Mouse (Mus musculus) embryonic facial prominence, embryonic 10.5 days (tissue): ENCODE data around the gene Fry. TPM values are rescaled to one million over a fixed set of nuclear protein-coding genes. Genes with fewer than 3 reads are reported as not detected.

Experiments
- DNase-seq: peaks from one replicate; pipeline ENCODE4 v3.0.0-alpha.2; 2017; ENCODE audit warnings: low spot score
- H3K27ac ChIP-seq: fragments of 300-500 bp; sonication (generic); replicated peaks from 2 replicates; pipeline ENCODE4 v1.5.1; 2016; ENCODE audit warnings: mild to moderate bottlenecking
- H3K27me3 ChIP-seq: fragments of 300-500 bp; sonication (generic); replicated peaks from 2 replicates; pipeline ENCODE4 v1.6.1; 2016; ENCODE audit warnings: low read depth, mild to moderate bottlenecking; ENCODE audit not compliant: poor library complexity, severe bottlenecking
- H3K36me3 ChIP-seq: fragments of 300-500 bp; sonication (generic); replicated peaks from 2 replicates; pipeline ENCODE4 v1.6.1; 2016; ENCODE audit warnings: mild to moderate bottlenecking, moderate library complexity
- H3K4me1 ChIP-seq: fragments of 300-500 bp; sonication (generic); 2 replicates; pipeline ENCODE4 v1.6.1; 2016
- H3K4me3 ChIP-seq: fragments of 300-500 bp; sonication (generic); 2 replicates; pipeline ENCODE4 v1.5.1; 2016; ENCODE audit warnings: mild to moderate bottlenecking, moderate library complexity
- H3K9me3 ChIP-seq: fragments of 300-500 bp; sonication (generic); 2 replicates; pipeline ENCODE4 v1.6.1; 2016; ENCODE audit warnings: mild to moderate bottlenecking
- WGBS: fragments of 180-500 bp; shearing (Covaris S2); methylation state at CpG from one replicate; pipeline ENCODE4 v1.1.7; 2016; 5-methylcytosine and 5-hydroxymethylcytosine counted together
- polyA plus RNA-seq: library from polyadenylated mRNA; unstranded; fragments of >200 nt; fragmentation: Nextera tagmentation; extraction: Ambion mirVana; gene quantifications from 2 replicates; pipeline ENCODE4 v1.2.1, GENCODE M21; 2016

Gene Fry
- polyA plus RNA-seq, 1 experiment from 2014 or later: 7.4 TPM

DNA sequence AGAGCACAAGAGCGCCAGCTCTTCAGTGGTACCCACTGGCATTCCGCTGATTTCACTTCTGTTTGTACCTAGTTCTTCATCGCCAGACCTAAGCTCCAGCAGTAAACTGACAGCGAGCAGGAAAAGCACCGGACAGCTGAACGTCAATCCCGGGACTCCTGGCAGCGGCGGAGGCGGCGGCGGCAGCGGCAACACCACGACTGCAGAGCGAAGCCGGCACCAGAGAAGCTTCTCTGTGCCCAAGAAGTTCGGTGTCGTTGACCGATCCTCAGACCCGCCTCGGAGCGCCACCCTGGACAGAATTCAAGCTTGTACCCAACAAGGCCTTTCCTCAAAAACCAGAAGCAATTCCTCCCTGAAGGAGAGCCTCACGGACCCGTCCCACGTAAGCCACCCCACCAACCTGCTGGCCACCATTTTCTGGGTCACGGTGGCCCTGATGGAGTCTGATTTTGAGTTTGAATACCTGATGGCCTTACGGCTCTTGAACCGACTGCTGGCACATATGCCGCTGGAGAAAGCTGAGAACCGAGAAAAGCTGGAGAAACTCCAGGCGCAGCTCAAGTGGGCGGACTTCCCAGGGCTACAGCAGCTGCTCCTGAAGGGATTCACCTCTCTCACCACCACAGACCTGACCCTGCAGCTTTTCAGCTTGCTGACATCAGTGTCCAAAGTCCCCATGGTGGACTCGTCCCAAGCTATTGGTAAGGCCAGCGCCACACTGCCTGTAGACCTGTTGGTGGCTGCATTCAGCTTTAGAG, 318.4 kb downstream of the Fry start:
- 23% methylated on average over 34 of the region's 34 CpGs for WGBS
- H3K27me3 ChIP-seq: peaks cover 22% of the 10 kb centered on the region
- peaks cover 8% of the 10 kb centered on the region for H3K4me1 ChIP-seq
- peak; percentile 36 for DNase-seq
- peaks cover 12% of the 10 kb centered on the region; the same call in 1 of the 2 replicates for H3K36me3 ChIP-seq
- no peak overlapping the region for H3K27ac ChIP-seq
- H3K4me3 ChIP-seq: peak overlapping the region; percentile 48
- peaks cover 8% of the 10 kb centered on the region; the same call in 1 of the 2 replicates for H3K9me3 ChIP-seq

DNA sequence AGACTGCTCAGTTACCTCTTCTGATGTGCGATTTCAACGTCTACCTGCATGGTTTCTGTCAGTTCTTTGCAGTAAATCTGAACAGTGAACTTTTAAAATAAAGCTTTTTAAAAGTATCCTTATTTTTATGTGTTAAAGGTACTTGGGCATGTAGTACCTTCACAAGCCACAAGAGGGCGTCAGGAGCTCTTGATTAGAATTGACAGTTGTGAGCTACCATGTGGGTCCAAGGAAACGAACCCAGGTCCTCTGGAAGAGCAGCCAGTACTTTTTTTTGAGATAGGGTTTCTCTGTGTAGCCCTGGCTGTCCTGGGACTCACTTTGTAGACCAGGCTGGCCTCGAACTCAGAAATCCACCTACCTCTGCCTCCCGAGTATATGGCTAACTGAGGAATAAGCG, 323.2 kb downstream of the Fry start:
- WGBS: 39% methylated on average over 7 of the region's 7 CpGs
- DNase-seq: peak; percentile 64
- peaks cover 20% of the 10 kb centered on the region for H3K27me3 ChIP-seq
- H3K27ac ChIP-seq: no peak overlapping the region
- peaks cover 4% of the 10 kb centered on the region for H3K4me1 ChIP-seq
- no peaks in the 10 kb centered on the region for H3K9me3 ChIP-seq
- no peaks in the 10 kb centered on the region for H3K36me3 ChIP-seq
- H3K4me3 ChIP-seq: no peak overlapping the region

- no peaks in the 10 kb centered on the region for H3K27me3 ChIP-seq
- no peak for DNase-seq
- 85% methylated on average over 9 of the region's 9 CpGs for WGBS
- peaks cover 27% of the 10 kb centered on the region for H3K36me3 ChIP-seq
- no peak overlapping the region for H3K4me3 ChIP-seq
- no peaks in the 10 kb centered on the region for H3K4me1 ChIP-seq
- peaks cover 21% of the 10 kb centered on the region; the same call in 1 of the 2 replicates for H3K9me3 ChIP-seq
- H3K27ac ChIP-seq: no peak overlapping the region
Observed at GRCm38 (mm10) chr5:150451281-150452003, 333.0 kb downstream of the Fry start.

DNA sequence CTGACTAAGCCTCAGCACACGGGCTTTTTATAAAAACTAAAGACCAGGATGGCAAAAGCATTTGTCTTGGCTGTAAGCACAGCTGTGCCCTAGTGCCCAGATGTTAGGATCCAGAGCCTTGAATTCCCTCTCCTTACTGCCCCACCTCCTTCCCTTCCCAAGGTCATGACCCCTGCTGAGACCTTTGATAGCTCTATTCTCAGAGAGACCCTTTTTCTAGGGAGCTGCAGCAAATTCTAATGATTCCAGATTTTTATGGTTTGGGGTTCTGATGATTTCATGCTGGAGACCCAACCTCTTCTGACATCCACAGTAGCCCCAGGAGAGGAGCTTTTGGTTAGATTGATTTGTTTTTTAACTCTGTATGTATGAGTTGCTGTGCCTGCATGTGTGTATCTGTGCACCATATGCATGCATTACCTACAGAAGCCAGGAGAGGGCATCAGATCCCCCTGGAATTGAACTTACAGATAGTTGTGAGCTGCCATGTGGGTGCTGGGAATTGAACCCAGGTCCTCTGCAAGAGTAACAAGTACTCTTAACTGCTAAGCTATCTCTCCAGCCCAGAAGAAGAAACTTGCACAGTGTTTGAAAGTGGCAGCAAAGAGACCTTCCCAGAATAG, 333.7 kb downstream of the Fry start:
- WGBS: 62% methylated on average over 1 of the region's 1 CpGs
- Histone ChIP-seq H3K4me1 (no peaks in the 10 kb centered on the region), H3K9me3 (peaks cover 21% of the 10 kb centered on the region; the same call in 1 of the 2 replicates), H3K4me3 (no peak overlapping the region), H3K27ac (no peak overlapping the region), H3K36me3 (peaks cover 27% of the 10 kb centered on the region), H3K27me3 (no peaks in the 10 kb centered on the region)
- DNase-seq: no peak

GRCm38 (mm10) chr5:150452671-150453070, 334.2 kb downstream of the Fry start:
- no peak for DNase-seq
- H3K4me1 ChIP-seq: no peaks in the 10 kb centered on the region; the same call in 1 of the 2 replicates

DNA sequence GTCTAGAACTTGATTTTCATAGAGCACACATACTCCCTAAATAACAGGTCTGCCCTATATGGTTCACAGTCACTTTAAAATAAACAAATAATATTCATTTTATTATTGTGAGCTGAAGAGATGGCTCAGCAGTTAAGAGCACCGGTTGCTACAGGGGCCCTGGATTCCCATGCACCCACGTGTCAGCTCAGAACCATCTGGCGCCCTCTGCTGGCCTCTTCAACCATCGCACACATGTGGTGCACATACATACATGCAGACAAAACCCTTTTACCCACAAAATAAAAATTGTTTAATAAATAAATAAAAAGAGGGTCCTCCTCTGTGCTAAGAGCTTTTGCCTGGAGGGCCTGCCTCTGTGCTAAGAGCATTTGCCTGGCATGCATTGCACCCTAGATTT, 335.0 kb downstream of the Fry start:
- Histone ChIP-seq H3K27ac (no peak overlapping the region), H3K27me3 (no peaks in the 10 kb centered on the region), H3K9me3 (peaks cover 21% of the 10 kb centered on the region; the same call in 1 of the 2 replicates), H3K36me3 (peaks cover 27% of the 10 kb centered on the region), H3K4me3 (no peak overlapping the region), H3K4me1 (peaks cover 8% of the 10 kb centered on the region)
- DNase-seq: no peak
- WGBS: 81% methylated on average over 4 of the region's 4 CpGs

More at GRCm38 (mm10) chr5:150452671-150453070, 334.2 kb downstream of the Fry start:
- Histone ChIP-seq H3K4me3 (no peak overlapping the region), H3K36me3 (peaks cover 27% of the 10 kb centered on the region), H3K9me3 (peaks cover 21% of the 10 kb centered on the region; the same call in 1 of the 2 replicates), H3K27ac (no peak overlapping the region), H3K27me3 (no peaks in the 10 kb centered on the region)

DNA sequence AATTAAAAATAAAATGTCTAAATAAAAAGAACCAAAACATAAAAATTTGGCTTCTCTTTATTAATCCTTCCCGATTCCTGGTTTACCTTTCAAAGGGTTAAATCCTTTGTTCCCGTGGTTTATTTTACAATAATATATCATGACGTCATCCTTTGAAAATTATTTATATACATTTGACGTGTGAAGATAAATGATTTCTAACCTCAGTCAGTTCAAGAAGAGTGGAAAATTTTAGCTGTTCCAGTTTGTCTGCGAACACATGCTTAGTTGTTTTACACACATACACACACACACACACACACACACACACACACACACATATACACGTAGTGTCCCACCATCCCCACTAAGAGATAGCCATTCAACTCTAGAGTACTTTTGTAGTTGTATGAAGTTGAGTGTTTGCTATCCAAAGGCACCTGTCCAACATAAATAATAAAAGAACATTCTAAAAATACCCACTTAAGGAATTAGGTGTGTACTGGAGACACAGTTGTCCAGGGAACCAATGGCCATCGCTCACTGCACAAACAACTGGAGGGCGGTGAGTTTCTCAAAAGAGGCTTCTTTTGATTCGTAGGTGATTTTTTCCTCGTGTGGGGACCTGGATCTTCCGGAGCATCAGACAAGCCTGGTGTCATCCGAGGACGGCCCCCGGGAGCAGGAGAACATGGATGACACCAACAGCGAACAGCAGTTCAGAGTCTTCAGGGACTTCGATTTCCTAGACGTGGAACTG, 338.9 kb downstream of the Fry start:
- Histone ChIP-seq H3K9me3 (peaks cover 17% of the 10 kb centered on the region; the same call in 1 of the 2 replicates), H3K27ac (no peak overlapping the region), H3K36me3 (peaks cover 24% of the 10 kb centered on the region), H3K27me3 (no peaks in the 10 kb centered on the region), H3K4me3 (no peak overlapping the region), H3K4me1 (peaks cover 12% of the 10 kb centered on the region)
- no peak for DNase-seq
- 89% methylated on average over 17 of the region's 17 CpGs for whole genome bisulfite sequencing

DNA sequence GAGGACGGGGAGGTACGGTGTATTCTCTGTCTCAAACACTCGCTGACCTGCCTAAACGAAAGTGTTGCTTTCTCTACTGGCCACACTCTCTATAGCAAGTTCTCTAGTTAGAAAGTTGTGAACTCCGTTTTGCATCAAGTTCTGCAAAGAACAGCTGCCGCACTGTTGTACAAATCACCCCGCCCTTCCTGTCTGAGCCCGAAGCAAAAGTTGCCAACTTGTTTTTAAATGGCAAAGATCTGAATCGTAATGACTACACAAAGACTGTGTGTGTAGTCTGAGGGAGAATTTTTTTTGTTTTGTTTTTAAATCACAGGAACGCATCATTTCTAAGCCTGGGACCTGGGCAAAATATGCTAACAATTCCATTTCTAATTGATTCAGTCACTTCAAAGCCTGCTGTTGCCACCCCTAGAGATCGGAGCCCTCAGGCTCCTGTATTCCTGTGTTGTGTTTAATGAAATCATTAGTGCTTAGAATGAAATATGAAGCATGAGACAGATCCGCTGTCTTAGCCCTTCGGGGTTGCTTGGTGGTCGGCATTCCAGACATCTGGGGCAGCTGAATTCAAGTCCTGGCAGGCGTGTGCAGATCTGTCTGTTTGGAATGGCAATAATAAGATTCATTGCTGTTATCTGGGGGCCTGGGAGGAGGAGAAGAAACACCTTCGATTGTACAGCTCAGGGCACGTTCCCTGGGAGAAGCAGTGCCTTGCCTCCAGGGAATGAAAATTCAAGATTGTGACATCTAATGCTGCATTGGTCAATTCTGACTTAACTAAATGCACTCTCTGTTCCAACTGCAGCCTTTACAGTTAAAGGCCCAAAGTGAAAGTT, 339.7 kb downstream of the Fry start:
- H3K4me1 ChIP-seq: peaks cover 12% of the 10 kb centered on the region
- peaks cover 18% of the 10 kb centered on the region for H3K36me3 ChIP-seq
- peak; percentile 25 for DNase-seq
- no peaks in the 10 kb centered on the region for H3K27me3 ChIP-seq
- 64% methylated on average over 17 of the region's 17 CpGs for WGBS
- H3K9me3 ChIP-seq: peaks cover 12% of the 10 kb centered on the region; the same call in 1 of the 2 replicates
- H3K4me3 ChIP-seq: no peak overlapping the region
- H3K27ac ChIP-seq: no peak overlapping the region

- no peaks in the 10 kb centered on the region for H3K27me3 ChIP-seq
- peaks cover 3% of the 10 kb centered on the region for H3K36me3 ChIP-seq
- peaks cover 12% of the 10 kb centered on the region for H3K4me1 ChIP-seq
- WGBS: 77% methylated on average over 4 of the region's 4 CpGs
- H3K27ac ChIP-seq: no peak overlapping the region
- H3K4me3 ChIP-seq: no peak overlapping the region
- H3K9me3 ChIP-seq: no peaks in the 10 kb centered on the region
- DNase-seq: no peak
Observed at GRCm38 (mm10) chr5:150459801-150460200, 341.4 kb downstream of the Fry start.

GRCm38 (mm10) chr5:150464721-150465120, 346.3 kb downstream of the Fry start:
- no peak for DNase-seq
- H3K4me1 ChIP-seq: peaks cover 12% of the 10 kb centered on the region; the same call in 1 of the 2 replicates
- 62% methylated on average over 3 of the region's 3 CpGs for WGBS
- no peak overlapping the region for H3K27ac ChIP-seq
- no peaks in the 10 kb centered on the region for H3K27me3 ChIP-seq
- no peaks in the 10 kb centered on the region for H3K9me3 ChIP-seq
- no peak overlapping the region for H3K4me3 ChIP-seq
- no peaks in the 10 kb centered on the region; the same call in 1 of the 2 replicates for H3K36me3 ChIP-seq

DNA sequence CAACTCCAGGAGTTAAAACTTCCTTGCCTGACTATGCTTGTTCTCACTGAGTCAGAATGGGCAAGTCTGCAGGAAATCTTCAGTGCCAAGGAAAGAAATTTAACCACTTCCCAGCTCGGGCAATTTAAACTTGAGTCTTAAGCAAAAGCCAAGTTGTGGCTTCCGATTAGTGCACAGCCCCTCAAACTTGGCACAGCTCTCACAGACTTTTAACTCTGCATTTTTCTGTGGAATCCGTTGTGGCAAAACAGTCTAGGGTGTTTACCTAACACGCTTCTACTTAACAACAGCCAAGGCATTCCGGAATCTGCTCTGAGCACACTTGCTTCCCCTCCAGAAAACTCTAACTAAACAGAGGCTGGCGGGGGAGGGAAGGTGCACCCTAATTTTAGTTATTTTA, 346.8 kb downstream of the Fry start:
- Histone ChIP-seq H3K27me3 (no peaks in the 10 kb centered on the region), H3K27ac (no peak overlapping the region), H3K4me1 (peaks cover 12% of the 10 kb centered on the region; the same call in 1 of the 2 replicates), H3K4me3 (no peak overlapping the region), H3K36me3 (no peaks in the 10 kb centered on the region), H3K9me3 (no peaks in the 10 kb centered on the region)
- no peak for DNase-seq
- 87% methylated on average over 6 of the region's 6 CpGs for WGBS
